Mouse (Mus musculus) thymus, adult 2 months (tissue): ENCODE measurements around the gene Cbx8.

Experiments
- CTCF ChIP-seq: fragments of 200-500 bp; IDR thresholded peaks from 2 replicates; pipeline ENCODE4 v1.5.1; 2012; ENCODE audit warnings: mild to moderate bottlenecking, control low read depth, low read length, moderate library complexity, borderline replicate concordance; ENCODE audit not compliant: control insufficient read depth, poor library complexity, insufficient read depth; ENCODE audit errors: extremely low read depth
- POLR2A ChIP-seq: fragments of 200-500 bp; IDR thresholded peaks from 2 replicates; pipeline ENCODE4 v1.6.1; 2012; ENCODE audit warnings: mild to moderate bottlenecking, low read length, control low read depth, moderate library complexity; ENCODE audit not compliant: control insufficient read depth, poor library complexity, insufficient read depth; ENCODE audit errors: extremely low read depth

DNA sequence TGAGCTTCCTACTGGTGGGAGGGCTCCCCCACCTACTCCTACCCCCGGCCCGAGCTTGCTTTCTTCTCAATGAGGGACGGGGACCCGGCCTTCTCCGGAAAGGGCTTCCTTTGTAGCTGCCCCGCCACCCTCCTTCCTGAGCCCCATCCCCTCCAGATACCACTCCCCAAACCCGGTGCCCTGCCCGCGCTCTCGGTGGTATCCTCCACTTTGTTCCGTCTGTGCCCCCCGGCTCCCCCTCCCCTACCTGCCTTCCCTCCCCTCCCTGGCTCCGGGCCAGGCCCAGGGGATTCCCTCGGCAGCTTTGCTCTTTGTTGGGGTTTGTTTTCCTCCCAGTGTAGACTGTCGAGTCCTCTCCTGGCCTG, 17.2 kb downstream of the Cbx8 start:
- no peak for TF ChIP-seq CTCF
- TF ChIP-seq POLR2A: no peak
